Mouse (Mus musculus) bone marrow macrophage, adult 2 months (primary cell): Measurements from ENCODE around the gene Kif2c. TPM values are rescaled to one million over a fixed set of nuclear protein-coding genes. Genes with fewer than 3 reads are reported as not detected.

Experiments used
- H3K27ac ChIP-seq: 2 replicates; pipeline ENCODE4 v1.5.1; 2012; ENCODE audit warnings: low read depth, low read length; ENCODE audit not compliant: insufficient read depth
- H3K4me1 ChIP-seq: 2 replicates; pipeline ENCODE4 v1.6.1; 2012; ENCODE audit warnings: low read length; ENCODE audit not compliant: control insufficient read depth, insufficient read depth
- H3K4me3 ChIP-seq: 2 replicates; pipeline ENCODE4 v1.5.1; 2012; ENCODE audit warnings: mild to moderate bottlenecking, low read length, moderate library complexity; ENCODE audit not compliant: insufficient read depth
- CTCF ChIP-seq: IDR thresholded peaks from 2 replicates; pipeline ENCODE4 v1.5.1; 2012; ENCODE audit warnings: low read depth, mild to moderate bottlenecking, low read length, moderate library complexity
- POLR2A ChIP-seq: IDR thresholded peaks from 2 replicates; pipeline ENCODE4 v1.6.1; 2012; ENCODE audit warnings: mild to moderate bottlenecking, low read depth, low read length, borderline replicate concordance
- polyA plus RNA-seq: library from polyadenylated mRNA; stranded (reverse); fragments of >200 nt; gene quantifications from 2 replicates; pipeline ENCODE4 v1.2.4, GENCODE M21; 2012; ENCODE audit not compliant: missing spikeins, insufficient read depth, insufficient read length

Kif2c gene
- polyA plus RNA-seq, 1 experiment, result 20.5 TPM

DNA sequence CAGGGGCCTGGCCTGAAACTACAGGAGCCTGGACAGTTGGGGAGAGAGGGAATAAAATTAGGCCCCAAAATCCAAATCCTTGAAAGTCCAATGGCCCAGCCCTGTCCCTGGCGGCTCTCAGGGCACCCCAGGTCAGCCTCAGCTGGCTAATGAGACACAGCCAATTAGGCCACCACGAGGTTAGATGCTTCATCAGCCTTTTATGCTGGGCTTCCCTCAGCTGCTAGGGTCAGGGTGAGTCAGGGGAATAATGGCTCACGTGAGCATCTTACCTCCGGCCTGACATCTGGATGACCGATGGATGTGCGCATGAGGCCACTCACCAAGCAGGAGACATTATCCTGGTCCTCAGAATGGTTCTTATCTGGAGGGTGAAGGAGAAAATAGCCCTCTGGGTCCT is 51.6 kb downstream of the Kif2c start:
- TF ChIP-seq POLR2A (no peak), CTCF (no peak)
- Histone ChIP-seq H3K27ac (no peak overlapping the region), H3K4me3 (no peak overlapping the region), H3K4me1 (peaks cover 35% of the 10 kb centered on the region)

DNA sequence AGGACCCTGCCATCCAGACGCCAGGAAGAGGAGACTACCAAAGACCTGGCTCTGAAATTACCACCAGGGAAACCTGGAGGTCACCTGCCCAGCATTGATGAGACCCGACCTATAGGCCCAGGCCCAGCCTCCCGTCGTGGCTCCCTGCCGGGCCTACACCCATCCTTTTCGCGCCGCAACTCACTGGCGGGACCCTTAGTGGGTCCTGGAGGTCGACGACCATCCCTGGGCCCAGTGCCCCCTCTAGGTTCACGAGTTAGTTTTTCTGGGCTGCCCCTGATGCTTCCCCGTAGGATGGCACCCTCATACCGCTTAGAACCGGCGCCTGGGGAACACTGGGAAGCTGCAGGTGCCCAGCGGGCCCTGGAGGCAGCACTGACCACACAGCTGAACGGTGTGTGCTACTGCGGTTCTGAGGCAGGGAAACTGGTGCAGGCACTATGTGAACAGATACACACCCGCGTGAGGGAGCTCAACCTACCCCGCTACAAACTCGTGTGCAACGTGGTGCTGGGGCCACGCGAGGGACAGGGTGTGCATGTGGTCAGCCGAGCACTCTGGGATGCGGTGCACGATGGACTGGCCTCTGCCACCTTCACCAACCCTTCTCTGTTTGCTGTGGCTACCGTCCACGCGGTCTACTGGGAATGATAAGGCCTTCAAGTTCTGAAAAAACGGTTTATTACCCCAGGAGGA is 54.3 kb downstream of the Kif2c start:
- TF ChIP-seq CTCF (no peak), POLR2A (no peak)

DNA sequence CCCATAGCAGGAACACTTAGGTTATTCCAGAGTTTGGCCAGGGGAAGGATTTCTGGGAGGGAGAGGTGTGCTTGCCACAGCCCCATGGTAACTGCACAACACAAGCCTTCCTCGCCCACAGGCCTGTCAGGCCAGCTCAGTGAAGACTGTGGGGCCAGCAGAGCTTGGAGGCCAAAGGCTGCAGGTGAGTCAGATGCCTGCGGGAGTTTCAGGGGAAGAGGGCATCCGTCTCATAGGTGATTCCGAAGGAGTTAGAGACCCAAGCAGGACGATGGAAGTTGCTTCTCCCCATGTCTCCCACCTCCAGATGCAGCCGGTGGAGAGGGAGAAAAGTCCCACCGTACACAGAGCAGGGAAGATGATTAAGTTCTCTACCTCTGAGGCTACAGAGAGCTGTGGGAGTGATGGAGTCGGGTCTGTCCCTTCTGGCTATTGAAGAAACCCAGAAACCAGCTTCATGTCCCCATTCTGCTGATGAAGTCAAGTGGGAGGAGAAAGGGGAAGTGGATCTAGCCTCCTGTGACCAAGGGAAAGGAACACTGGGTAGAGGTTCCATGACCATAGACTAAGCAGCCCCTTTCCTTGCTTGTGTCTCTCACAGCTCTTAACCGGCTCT is 55.7 kb downstream of the Kif2c start, which contains the start of gene Tctex1d4:
Gene Tctex1d4, plus strand, starts transcription at position 120 of the 616 bp plus-strand sequence.
- peak within 1 kb of the TSS; percentile 93 for H3K27ac ChIP-seq
- H3K4me1 ChIP-seq, result peaks cover 40% of the 10 kb centered on the region
- peak within 1 kb of the TSS; percentile 23 for H3K4me3 ChIP-seq
- no peak for TF ChIP-seq CTCF
- TF ChIP-seq POLR2A, result peak; percentile 32; the same call in 1 of the 2 replicates

More for the DNA sequence above, 54.3 kb downstream of the Kif2c start:
- Histone ChIP-seq H3K4me1 (peaks cover 36% of the 10 kb centered on the region), H3K27ac (no peak overlapping the region), H3K4me3 (no peak overlapping the region)

DNA sequence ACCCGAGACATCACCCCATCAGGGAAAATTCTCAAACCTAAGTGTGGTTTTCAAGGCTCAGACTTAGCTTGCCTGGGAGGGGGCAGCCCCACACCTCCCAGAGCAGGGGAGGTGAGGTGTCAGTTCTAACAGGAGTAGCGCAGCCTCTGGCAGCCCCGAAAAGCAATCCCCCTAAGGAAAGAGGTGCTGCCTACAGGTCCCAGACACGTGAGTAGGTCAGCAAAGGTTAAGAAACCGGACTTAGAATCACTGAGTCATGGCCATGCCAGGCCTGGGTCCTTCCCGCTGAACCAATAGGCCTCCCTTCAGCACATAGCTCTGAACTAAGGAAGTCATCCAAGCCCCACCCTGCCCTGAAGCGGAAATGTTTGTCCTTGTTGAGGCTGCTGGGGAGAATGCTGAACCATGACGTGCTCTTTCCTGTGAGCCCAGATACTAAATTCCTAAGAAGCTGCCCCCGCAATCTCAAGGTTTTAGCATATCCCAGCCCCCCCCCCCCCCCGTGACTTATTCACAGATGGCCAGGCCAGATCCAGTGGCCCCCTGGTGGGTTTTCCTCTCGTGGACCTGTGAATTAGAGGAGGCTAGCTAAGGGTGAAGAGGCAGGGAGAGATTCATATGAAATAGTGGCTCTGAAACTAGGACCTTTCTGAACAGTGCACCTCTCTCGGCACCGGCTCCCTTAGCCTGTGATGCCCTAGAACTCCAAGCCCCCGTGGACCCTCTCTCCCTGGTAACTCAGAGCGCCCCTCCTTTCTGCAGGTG is 56.3 kb downstream of the Kif2c start:
- TF ChIP-seq POLR2A (no peak), CTCF (no peak)
- Histone ChIP-seq H3K4me1 (peaks cover 44% of the 10 kb centered on the region), H3K4me3 (peak overlapping the region; percentile 23), H3K27ac (peak overlapping the region; percentile 93)

DNA sequence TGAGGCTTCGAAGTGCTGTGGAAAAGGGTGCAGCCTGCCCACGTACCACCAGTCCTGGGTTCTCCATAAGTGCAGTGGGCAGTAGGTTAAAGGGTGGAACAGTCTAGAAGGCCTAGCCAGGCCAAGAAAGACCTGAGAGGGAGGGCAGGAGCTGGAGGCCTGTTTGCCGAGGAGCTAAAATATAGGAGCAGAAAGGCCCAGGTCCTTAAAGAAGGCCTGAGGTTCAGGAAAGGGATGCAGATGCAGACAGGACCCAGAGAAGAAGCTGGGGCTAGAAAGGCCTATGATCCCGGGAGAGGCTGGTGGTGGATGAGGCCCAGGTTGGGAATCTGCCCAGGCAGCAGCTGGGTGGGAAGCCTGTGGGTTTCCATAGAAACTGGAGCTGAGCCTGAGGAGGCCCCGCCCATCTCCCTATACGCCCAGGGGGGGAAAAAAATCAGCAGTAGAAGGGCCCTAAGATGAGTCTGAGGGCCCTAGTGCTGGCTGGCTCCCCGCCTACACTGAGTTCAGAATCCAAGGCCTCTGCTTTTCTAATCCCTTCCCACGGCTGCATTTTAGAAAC is 57.0 kb downstream of the Kif2c start, which contains the start of gene Btbd19:
Gene Btbd19, minus strand, starts transcription at position 378 of the 562 bp plus-strand sequence.
- peaks cover 44% of the 10 kb centered on the region for H3K4me1 ChIP-seq
- peak within 1 kb of the TSS; percentile 93 for H3K27ac ChIP-seq
- no peak for TF ChIP-seq CTCF
- no peak for TF ChIP-seq POLR2A
- H3K4me3 ChIP-seq, result peak within 1 kb of the TSS; percentile 54

DNA sequence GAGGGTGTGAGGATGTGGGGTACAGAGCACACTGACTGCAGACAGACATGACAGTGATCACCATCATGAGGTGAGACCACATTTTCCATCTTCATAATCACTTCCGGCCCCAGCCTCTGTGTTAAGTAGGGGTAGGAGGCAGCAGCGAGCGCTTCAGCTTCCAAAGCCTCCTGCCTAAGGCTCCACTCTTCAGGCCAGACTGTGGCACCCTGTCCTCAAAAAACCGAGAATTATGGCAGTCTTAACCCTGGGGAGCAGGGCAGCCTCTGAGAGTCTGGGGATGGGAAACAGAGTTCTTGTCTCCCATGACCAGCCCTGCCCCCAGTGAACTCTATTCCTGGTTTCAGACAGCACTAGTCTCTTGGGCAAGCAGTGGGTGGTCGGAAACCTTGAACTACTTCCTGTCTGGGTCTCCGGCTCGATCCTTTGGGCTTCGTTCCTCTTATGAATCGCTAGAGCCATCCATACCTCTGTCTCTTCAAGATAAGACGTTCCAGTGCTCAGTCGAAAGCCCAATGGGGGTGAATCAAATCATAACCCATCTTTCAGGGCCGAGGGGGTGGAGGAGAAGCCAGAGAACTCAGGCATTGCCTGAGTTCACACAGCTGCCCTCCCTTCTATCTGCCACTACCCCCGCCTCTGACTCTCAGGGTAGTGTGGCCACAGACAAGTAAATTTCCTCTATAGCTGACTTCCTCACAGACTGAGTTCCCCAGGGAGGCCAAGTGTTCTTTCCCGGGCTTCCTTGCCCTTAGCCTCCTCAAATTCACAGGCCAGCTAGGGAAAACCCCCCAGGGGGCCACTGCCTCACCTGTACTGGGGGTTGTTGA is 57.7 kb downstream of the Kif2c start:
- TF ChIP-seq CTCF (no peak), POLR2A (no peak)
- peak overlapping the region; percentile 54 for H3K4me3 ChIP-seq
- H3K27ac ChIP-seq, result peak overlapping the region; percentile 93
- H3K4me1 ChIP-seq, result peaks cover 49% of the 10 kb centered on the region

DNA sequence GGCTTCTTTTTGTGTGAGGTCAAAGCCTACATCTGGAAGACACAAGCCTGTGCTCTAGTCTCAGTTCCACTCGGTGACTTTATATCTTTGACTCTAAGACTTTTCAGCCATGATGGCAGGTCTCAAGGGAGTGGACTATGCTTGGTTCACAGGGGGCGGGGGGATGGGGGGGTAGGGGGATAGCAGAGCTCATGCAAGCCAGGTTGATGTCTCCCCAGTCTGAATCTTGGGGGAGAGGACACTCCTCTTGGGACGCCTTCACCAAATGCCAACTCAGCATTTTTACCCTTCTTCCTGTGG is 58.3 kb downstream of the Kif2c start:
- Histone ChIP-seq H3K4me1 (peaks cover 51% of the 10 kb centered on the region), H3K27ac (peak overlapping the region; percentile 93), H3K4me3 (peak overlapping the region; percentile 54)
- no peak for TF ChIP-seq CTCF
- no peak for TF ChIP-seq POLR2A

DNA sequence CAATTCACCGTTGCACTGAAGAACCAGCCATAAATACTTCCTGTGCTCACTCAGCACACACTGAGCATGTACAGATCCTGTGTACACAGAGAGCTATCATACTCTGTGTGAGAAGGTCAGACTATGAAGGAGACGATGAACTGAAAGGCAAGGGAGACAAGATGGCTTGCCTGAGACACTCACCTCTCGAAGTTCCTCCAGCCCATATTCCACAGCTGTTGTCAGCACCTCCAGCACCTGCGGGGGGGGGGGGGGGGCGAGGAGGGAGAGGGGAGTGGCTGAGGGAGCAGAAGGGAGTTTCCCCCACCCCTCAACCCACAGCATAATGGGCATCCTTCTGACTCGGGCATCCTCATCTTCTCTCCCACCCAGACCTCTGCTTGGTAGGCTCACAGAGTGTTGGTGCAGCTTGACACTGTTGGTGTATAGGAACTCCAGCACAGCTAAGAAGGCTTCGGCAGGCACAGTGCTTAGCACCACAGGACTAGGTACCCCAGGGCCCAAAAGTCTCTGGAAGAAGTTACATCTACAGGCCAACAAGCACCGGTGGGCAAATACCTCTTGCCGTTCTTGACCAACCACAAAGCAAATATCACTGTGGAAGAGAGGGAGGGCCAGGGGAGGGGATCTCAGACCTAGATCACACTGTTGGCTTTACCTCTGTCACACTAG is 58.8 kb downstream of the Kif2c start:
- H3K4me1 ChIP-seq, result peaks cover 51% of the 10 kb centered on the region
- no peak overlapping the region for H3K4me3 ChIP-seq
- no peak for TF ChIP-seq POLR2A
- TF ChIP-seq CTCF, result no peak
- H3K27ac ChIP-seq, result peak overlapping the region; percentile 93
